Mouse (Mus musculus) lung, postnatal 0 days (tissue): ENCODE measurements around the gene Gcnt2.

Source experiments
- CTCF ChIP-seq: IDR thresholded peaks from 2 replicates; pipeline ENCODE4 v1.5.1; 2016; ENCODE audit warnings: antibody characterized with exemption, mild to moderate bottlenecking
- EP300 ChIP-seq: IDR thresholded peaks from 2 replicates; pipeline ENCODE4 v1.6.1; 2016; ENCODE audit warnings: antibody characterized with exemption, mild to moderate bottlenecking, control low read depth

GRCm38 (mm10) chr13:40928192-40928898, 68.8 kb downstream of the Gcnt2 start:
- TF ChIP-seq CTCF (no peak), EP300 (no peak)
